Mouse (Mus musculus): Measurements from ENCODE around the gene Leng1.

Leng1 gene

GRCm38 (mm10) chr7:3629030-3629429, 36.6 kb downstream of the Leng1 start:
- peak in 1 of 2 experiments; percentile 17 for DNase-seq

- DNase-seq: peak; percentile 89 to 94
Measured at GRCm38 (mm10) chr7:3617242-3617995, 48.2 kb downstream of the Leng1 start, which contains the start of gene Ndufa3. Gene Ndufa3 (plus strand): TSS chr7:3617373.

GRCm38 (mm10) chr7:3616389-3617241, 49.0 kb downstream of the Leng1 start:
- DNase-seq: peak in 1 of 2 experiments; percentile 76

GRCm38 (mm10) chr7:3616057-3616388, 49.6 kb downstream of the Leng1 start, which contains the start of gene Oscar:
Gene Oscar (minus strand): TSS chr7:3616157.
- no peak for DNase-seq

- no peak for DNase-seq
Measured at GRCm38 (mm10) chr7:3614021-3614420, 51.6 kb downstream of the Leng1 start.

- no peak for DNase-seq
Measured at GRCm38 (mm10) chr7:3611006-3611405, 54.6 kb downstream of the Leng1 start.

GRCm38 (mm10) chr7:3610437-3610836, 55.2 kb downstream of the Leng1 start:
- no peak for DNase-seq

Measured in cerebellum, postnatal 25 days (tissue).